Mouse (Mus musculus): ENCODE data around the gene Meis1. TPM values are rescaled to one million over a fixed set of nuclear protein-coding genes. Genes with fewer than 3 reads are reported as not detected.

Meis1 gene
- total and polyA plus RNA-seq, 3 experiments, result 0.64 to 4.3 (median 0.98) TPM

GRCm38 (mm10) chr11:18875911-18876885 is 142.6 kb downstream of the Meis1 start:
- H3K4me3 ChIP-seq (ENCODE audit: low read depth, low read length), result no peak overlapping the region; the same call in 1 of the 2 replicates
- peaks cover 49% of the 10 kb centered on the region for H3K27me3 ChIP-seq (ENCODE audit: insufficient read depth, low read length)
- DNase-seq (ENCODE audit: low spot score) (no peak), ATAC-seq (ENCODE audit: extremely low read depth, insufficient number of reproducible peaks, low FRiP score, poor library complexity, severe bottlenecking) (no peak)
- H3K36me3 ChIP-seq (replicated peaks), result no peaks in the 10 kb centered on the region
- H3K4me1 ChIP-seq (ENCODE audit: insufficient read depth, low read depth, low read length), result peaks cover 20% of the 10 kb centered on the region; the same call in 1 of the 2 replicates
- no peaks in the 10 kb centered on the region for H3K9me3 ChIP-seq (replicated peaks)
- no peak for TF ChIP-seq CTCF (IDR thresholded peaks at IDR 0.05; ENCODE audit: low read depth, low read length)
- no peak for TF ChIP-seq GATA1 (IDR thresholded peaks at IDR 0.05; ENCODE audit: borderline replicate concordance, low read length)
- TF ChIP-seq GATA2 (IDR thresholded peaks at IDR 0.05; ENCODE audit: borderline replicate concordance, low read depth, low read length), result no peak
- TF ChIP-seq TAL1 (conservative IDR thresholded peaks at IDR 0.05; ENCODE audit: low read depth, low read length), result no peak
- no peak for TF ChIP-seq POLR2AphosphoS5 (IDR thresholded peaks at IDR 0.05; ENCODE audit: insufficient replicate concordance, low read depth, low read length)

DNA sequence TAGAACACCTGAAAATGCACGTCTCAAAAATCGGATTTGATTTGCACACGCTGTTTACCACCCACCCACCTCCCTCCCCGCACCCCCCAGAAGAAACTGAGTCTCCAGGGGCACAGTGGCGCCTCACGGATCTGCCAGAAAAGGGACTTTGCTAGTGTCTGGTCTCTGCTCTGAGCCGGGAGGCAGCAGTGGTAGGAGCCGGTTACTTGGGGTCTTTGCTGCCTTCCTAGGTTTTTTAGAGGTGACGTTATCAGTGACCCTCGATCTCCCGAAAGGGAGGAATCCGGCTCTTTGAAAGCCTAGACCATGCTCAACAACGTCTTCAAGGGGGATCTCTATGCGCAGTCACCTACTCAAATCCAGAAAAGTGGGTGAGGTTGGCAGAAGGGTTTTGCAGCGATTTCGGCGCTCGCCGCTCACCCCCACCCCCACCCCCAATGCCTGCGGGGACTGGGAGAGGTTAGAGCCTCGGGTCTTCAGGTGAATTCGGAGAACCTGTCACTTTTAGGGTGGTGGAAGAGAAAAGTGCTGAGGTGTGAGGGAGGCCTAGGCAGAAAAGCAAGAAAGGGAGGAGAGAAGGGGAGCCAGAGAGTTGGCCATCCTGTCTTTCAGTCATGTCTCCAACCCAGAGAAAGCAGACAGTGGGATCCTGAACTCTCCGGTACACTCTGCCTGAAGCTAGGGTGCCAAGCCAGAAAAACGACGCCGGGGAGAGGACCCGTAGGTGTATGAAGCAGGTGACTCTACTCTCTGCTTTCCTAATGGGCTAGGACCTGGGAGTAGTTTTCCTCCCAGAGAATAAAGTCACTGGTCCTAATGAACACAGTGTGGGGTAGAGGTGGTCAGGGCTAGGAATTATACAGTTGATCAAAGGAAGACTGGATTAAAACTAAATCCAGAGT is 143.5 kb downstream of the Meis1 start:
- H3K27me3 ChIP-seq (ENCODE audit: insufficient read depth, low read length), result peaks cover 56% of the 10 kb centered on the region
- no peak overlapping the region; the same call in 1 of the 2 replicates for H3K4me3 ChIP-seq (ENCODE audit: low read depth, low read length)
- TF ChIP-seq TAL1 (conservative IDR thresholded peaks at IDR 0.05; ENCODE audit: low read depth, low read length) (no peak), GATA1 (IDR thresholded peaks at IDR 0.05; ENCODE audit: borderline replicate concordance, low read length) (no peak), POLR2AphosphoS5 (IDR thresholded peaks at IDR 0.05; ENCODE audit: insufficient replicate concordance, low read depth, low read length) (no peak), CTCF (IDR thresholded peaks at IDR 0.05; ENCODE audit: low read depth, low read length) (no peak), GATA2 (IDR thresholded peaks at IDR 0.05; ENCODE audit: borderline replicate concordance, low read depth, low read length) (no peak)
- DNase-seq (ENCODE audit: low spot score) (no peak), ATAC-seq (ENCODE audit: extremely low read depth, insufficient number of reproducible peaks, low FRiP score, poor library complexity, severe bottlenecking) (no peak)
- peaks cover 20% of the 10 kb centered on the region; the same call in 1 of the 2 replicates for H3K4me1 ChIP-seq (ENCODE audit: insufficient read depth, low read depth, low read length)
- no peaks in the 10 kb centered on the region for H3K36me3 ChIP-seq (replicated peaks)
- H3K9me3 ChIP-seq (replicated peaks), result no peaks in the 10 kb centered on the region

GRCm38 (mm10) chr11:18874278-18875000 is 144.3 kb downstream of the Meis1 start:
- H3K36me3 ChIP-seq (replicated peaks), result no peaks in the 10 kb centered on the region
- no peak for TF ChIP-seq GATA2 (IDR thresholded peaks at IDR 0.05; ENCODE audit: borderline replicate concordance, low read depth, low read length)
- no peak for TF ChIP-seq TAL1 (conservative IDR thresholded peaks at IDR 0.05; ENCODE audit: low read depth, low read length)
- no peak for TF ChIP-seq CTCF (IDR thresholded peaks at IDR 0.05; ENCODE audit: low read depth, low read length)
- no peak for TF ChIP-seq POLR2AphosphoS5 (IDR thresholded peaks at IDR 0.05; ENCODE audit: insufficient replicate concordance, low read depth, low read length)
- TF ChIP-seq GATA1 (IDR thresholded peaks at IDR 0.05; ENCODE audit: borderline replicate concordance, low read length), result no peak
- ATAC-seq (ENCODE audit: extremely low read depth, insufficient number of reproducible peaks, low FRiP score, poor library complexity, severe bottlenecking), result no peak
- no peak for DNase-seq (ENCODE audit: low spot score)
- H3K4me1 ChIP-seq (ENCODE audit: insufficient read depth, low read depth, low read length), result peaks cover 20% of the 10 kb centered on the region; the same call in 1 of the 2 replicates
- H3K4me3 ChIP-seq (ENCODE audit: low read depth, low read length), result no peak overlapping the region
- H3K9me3 ChIP-seq (replicated peaks), result no peaks in the 10 kb centered on the region
- H3K27me3 ChIP-seq (ENCODE audit: insufficient read depth, low read length), result peaks cover 63% of the 10 kb centered on the region

DNA sequence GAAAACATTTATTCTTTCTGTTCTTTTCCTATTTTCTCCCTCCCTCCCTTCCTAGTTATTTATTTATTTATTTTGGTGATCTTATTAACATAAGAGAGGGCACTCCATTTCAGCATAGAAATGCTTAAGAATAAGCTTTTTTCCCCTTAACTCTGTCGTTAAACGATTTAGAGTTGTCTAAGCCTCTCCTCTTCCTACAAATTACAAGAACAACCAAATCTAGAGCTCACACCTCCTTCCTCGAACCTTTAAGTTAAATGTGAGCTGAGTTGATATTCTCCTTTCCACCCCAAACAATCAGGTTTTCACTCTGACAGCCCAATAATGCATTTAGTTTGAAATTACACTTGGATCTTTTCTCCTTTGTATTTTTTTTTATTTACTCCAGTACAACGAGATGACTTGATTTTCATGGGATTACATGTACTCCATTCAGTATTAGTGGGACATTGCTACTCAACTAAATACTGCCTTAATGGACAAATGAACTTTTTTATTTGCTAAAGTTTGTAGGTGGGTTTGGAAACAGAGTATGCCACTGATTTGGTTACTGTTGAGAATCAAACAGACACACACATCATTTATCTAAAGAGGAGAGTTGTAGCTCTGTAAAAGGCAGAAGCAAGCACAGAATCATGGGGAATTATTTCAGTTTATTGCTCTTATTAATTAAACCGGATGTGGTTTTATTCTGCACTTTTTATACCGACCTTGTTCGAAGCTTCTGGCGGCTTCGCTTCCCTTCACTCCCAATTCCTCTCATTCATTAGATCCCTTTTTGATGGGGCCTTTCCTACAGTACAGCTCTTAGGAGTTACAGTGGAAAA is 145.1 kb downstream of the Meis1 start:
- Histone ChIP-seq H3K36me3 (replicated peaks) (no peaks in the 10 kb centered on the region), H3K9me3 (replicated peaks) (no peaks in the 10 kb centered on the region), H3K4me3 (ENCODE audit: low read depth, low read length) (no peak overlapping the region), H3K4me1 (ENCODE audit: insufficient read depth, low read depth, low read length) (peaks cover 20% of the 10 kb centered on the region; the same call in 1 of the 2 replicates), H3K27me3 (ENCODE audit: insufficient read depth, low read length) (peaks cover 63% of the 10 kb centered on the region)
- TF ChIP-seq GATA1 (IDR thresholded peaks at IDR 0.05; ENCODE audit: borderline replicate concordance, low read length), result no peak
- no peak for TF ChIP-seq CTCF (IDR thresholded peaks at IDR 0.05; ENCODE audit: low read depth, low read length)
- DNase-seq (ENCODE audit: low spot score), result no peak
- ATAC-seq (ENCODE audit: extremely low read depth, insufficient number of reproducible peaks, low FRiP score, poor library complexity, severe bottlenecking), result no peak

DNA sequence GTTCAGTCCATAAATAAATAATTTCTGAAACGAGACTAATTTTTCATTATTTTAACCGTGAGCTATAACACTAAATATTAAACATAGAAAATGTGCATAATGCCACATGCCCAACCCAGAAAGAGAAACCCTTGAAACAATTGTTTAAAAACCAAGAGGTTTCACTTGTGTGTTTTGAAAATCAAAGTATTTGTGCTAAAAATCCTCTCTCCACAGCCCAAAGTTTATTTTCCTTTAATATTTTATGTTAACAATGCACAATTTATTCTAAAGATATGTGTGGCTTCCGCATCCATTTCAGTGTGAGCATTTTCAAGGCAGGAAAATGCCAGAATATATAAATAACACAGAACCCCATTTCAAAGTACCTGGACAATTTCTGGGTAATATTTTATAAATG is 146.0 kb downstream of the Meis1 start:
- ATAC-seq (ENCODE audit: extremely low read depth, insufficient number of reproducible peaks, low FRiP score, poor library complexity, severe bottlenecking) (no peak), DNase-seq (ENCODE audit: low spot score) (no peak)
- Histone ChIP-seq H3K27me3 (ENCODE audit: insufficient read depth, low read length) (peaks cover 59% of the 10 kb centered on the region), H3K4me3 (ENCODE audit: low read depth, low read length) (no peak overlapping the region), H3K9me3 (replicated peaks) (no peaks in the 10 kb centered on the region), H3K36me3 (replicated peaks) (no peaks in the 10 kb centered on the region), H3K4me1 (ENCODE audit: insufficient read depth, low read depth, low read length) (peaks cover 17% of the 10 kb centered on the region; the same call in 1 of the 2 replicates)
- TF ChIP-seq CTCF (IDR thresholded peaks at IDR 0.05; ENCODE audit: low read depth, low read length), result no peak
- TF ChIP-seq GATA1 (IDR thresholded peaks at IDR 0.05; ENCODE audit: borderline replicate concordance, low read length), result no peak
- TF ChIP-seq TAL1 (conservative IDR thresholded peaks at IDR 0.05; ENCODE audit: low read depth, low read length), result no peak
- TF ChIP-seq POLR2AphosphoS5 (IDR thresholded peaks at IDR 0.05; ENCODE audit: insufficient replicate concordance, low read depth, low read length), result no peak
- no peak for TF ChIP-seq GATA2 (IDR thresholded peaks at IDR 0.05; ENCODE audit: borderline replicate concordance, low read depth, low read length)
